Comparison of ENCODE assay signal across 12 mouse cellular contexts in genomic region chr15:85908660-85909491, GRCm38 (mm10). TPM values are rescaled to one million over a fixed set of nuclear protein-coding genes. Genes with fewer than 3 reads are reported as not detected.
DNase-seq lines count a peak whose midpoint lies in the region; ATAC-seq and TF ChIP-seq lines count a peak whose summit lies in the region.
"Had no signal": no experiment of that assay in that cellular context is flagged by ENCODE, and none has a peak within 500 bp of the region (broad histone marks: within the 10 kb centered on the region; RNA-seq: fewer than 3 reads in every experiment).

No protein-coding gene starts in this region.

- peak overlapping the region; percentile 51 for H3K27ac ChIP-seq in thymus, adult 2 months (ENCODE audit: control insufficient read depth, insufficient read depth, low read length)
- H3K27ac ChIP-seq: forebrain, embryonic 10.5 days; gastrocnemius, adult 2 months; hindbrain, embryonic 14.5 days had no signal

- H3K4me1 ChIP-seq in thymus, adult 2 months (replicated peaks; ENCODE audit: control insufficient read depth, insufficient read depth, low read length), result peaks cover 30% of the 10 kb centered on the region
- H3K4me1 ChIP-seq: forebrain, embryonic 10.5 days had no signal

- H3K4me3 ChIP-seq in thymus, adult 2 months (ENCODE audit: control insufficient read depth, insufficient read depth, low read length), result no peak overlapping the region
- H3K4me3 ChIP-seq: forebrain, embryonic 10.5 days; gastrocnemius, adult 2 months had no signal

- DNase-seq in thymus, adult 2 months, result no peak
- DNase-seq in thymus, postnatal 36 days, result no peak
- peak; percentile 16 to 42 for DNase-seq in kidney, postnatal 36 days
- DNase-seq in right cerebral cortex, postnatal 10 days (ENCODE audit: low spot score in 2 of 2), result no peak
- DNase-seq in right cerebral cortex, postnatal 14 days, result no peak
- DNase-seq in layer of hippocampus, postnatal 25 days (ENCODE audit: extremely low spot score in 1 of 2, low spot score in 1 of 2), result no peak
- DNase-seq: gastrocnemius, adult 2 months; liver, postnatal 0 days; right cerebral cortex, postnatal 4 days had no signal

- no peaks in the 10 kb centered on the region for H3K36me3 ChIP-seq in thymus, adult 2 months (ENCODE audit: control insufficient read depth, insufficient read depth, low read length)

- WGBS in thymus, adult 2 months, result 69% methylated on average over 7 of the region's 7 CpGs

- TF ChIP-seq POLR2A in thymus, adult 2 months (IDR thresholded peaks at IDR 0.05; ENCODE audit: control insufficient read depth, extremely low read depth, insufficient read depth, low read length, poor library complexity), result no peak

- peak; percentile 60 for ATAC-seq in granulocyte monocyte progenitor cell, adult 5-6 weeks (replicated peaks; ENCODE audit: poor library complexity, severe bottlenecking)
- ATAC-seq: liver, postnatal 0 days had no signal

- TF ChIP-seq CTCF in thymus, adult 2 months (IDR thresholded peaks at IDR 0.05; ENCODE audit: borderline replicate concordance, control insufficient read depth, extremely low read depth, insufficient read depth, low read length, poor library complexity), result no peak

- H3K27me3 ChIP-seq in thymus, adult 2 months (ENCODE audit: control insufficient read depth, insufficient read depth, low read length), result no peaks in the 10 kb centered on the region

RNA-seq across cellular contexts. Expression of gene Trmu, which starts 29.8 kb away (rescaled TPM):
- polyA plus RNA-seq in thymus, adult 2 months (2012; rRNA removed), result 34.7 and 39.1 TPM in 2 replicates
- total RNA-seq in granulocyte monocyte progenitor cell, adult 5-6 weeks (2014; fragmentation: Nextera tagmentation), result 17.2 and 32.2 TPM in 2 replicates
- 22.3 and 28.7 TPM in 2 replicates for total RNA-seq in granulocyte monocyte progenitor cell, adult 5-6 weeks (2017)
- total RNA-seq in layer of hippocampus, postnatal 25 days (2021), result 10 to 100 TPM; 25.0 to 37.2 TPM

RNA-seq across cellular contexts. Expression of gene Gtse1, which starts 49.3 kb away (rescaled TPM):
- 39.6 and 52.5 TPM in 2 replicates for polyA plus RNA-seq in thymus, adult 2 months (2012; rRNA removed)
- total RNA-seq in granulocyte monocyte progenitor cell, adult 5-6 weeks (2014; fragmentation: Nextera tagmentation), result 7.9 and 13.6 TPM in 2 replicates
- 19.5 and 20.0 TPM in 2 replicates for total RNA-seq in granulocyte monocyte progenitor cell, adult 5-6 weeks (2017)
- under 1 TPM; 0.64 to 0.92 TPM for total RNA-seq in layer of hippocampus, postnatal 25 days (2021)

Comparison
In these comparisons a context has a peak if more than half of its experiments do, and no peak if none do; other contexts are left out.
1. DNase-seq: peak in kidney, postnatal 36 days (2 of 2); none in thymus, adult 2 months (single experiment), thymus, postnatal 36 days (0 of 2), right cerebral cortex, postnatal 10 days (0 of 2), right cerebral cortex, postnatal 14 days (single experiment) and layer of hippocampus, postnatal 25 days (0 of 2).
2. RNA of gene Gtse1, which starts 49.3 kb away (total RNA-seq): 7.9 to 20.0 TPM in granulocyte monocyte progenitor cell, adult 5-6 weeks; 0.64 to 0.92 TPM in layer of hippocampus, postnatal 25 days; every median in the first group is over 4 times any median in the second.